Mouse (Mus musculus) E14TG2a.4 (cell line): ENCODE data around the gene Rundc3a.

Source experiments
- CTCF ChIP-seq: conservative IDR thresholded peaks from 2 replicates; pipeline ENCODE4 v1.5.1; 2014; ENCODE audit warnings: low read length
- NANOG ChIP-seq: IDR thresholded peaks from 2 replicates; pipeline ENCODE4 v1.6.1; 2014; ENCODE audit warnings: borderline replicate concordance, low read length, mixed read lengths
- POU5F1 ChIP-seq: IDR thresholded peaks from 2 replicates; pipeline ENCODE4 v1.6.1; 2014; ENCODE audit warnings: low read length, borderline replicate concordance

GRCm38 (mm10) chr11:102370285-102370684 is 22.9 kb upstream of the Rundc3a start:
- TF ChIP-seq CTCF (no peak), NANOG (no peak), POU5F1 (no peak)
